Mouse (Mus musculus): ENCODE results near the gene Taok3.

The Taok3 gene

GRCm38 (mm10) chr5:117117716-117118115 is 2.2 kb upstream of the Taok3 start:
- no peak for DNase-seq (ENCODE audit: low read depth, low spot score)

- DNase-seq (ENCODE audit: low read depth, low spot score): no peak
These were observed 1.7 kb upstream of the Taok3 start for GRCm38 (mm10) chr5:117118220-117118619.

GRCm38 (mm10) chr5:117118850-117119249 is 1.1 kb upstream of the Taok3 start:
- no peak for DNase-seq (ENCODE audit: low read depth, low spot score)

- DNase-seq (ENCODE audit: low read depth, low spot score): no peak
These were observed 849 bp downstream of the Taok3 start for GRCm38 (mm10) chr5:117120489-117121466.

- DNase-seq (ENCODE audit: low read depth, low spot score): no peak
These were observed 1.7 kb downstream of the Taok3 start for GRCm38 (mm10) chr5:117121657-117122056.

- no peak for DNase-seq (ENCODE audit: low read depth, low spot score)
These were observed 3.2 kb downstream of the Taok3 start for GRCm38 (mm10) chr5:117123102-117123501.

- no peak for DNase-seq (ENCODE audit: low read depth, low spot score)
These were observed 3.9 kb downstream of the Taok3 start for GRCm38 (mm10) chr5:117123840-117124239.

- no peak for DNase-seq (ENCODE audit: low read depth, low spot score)
These were observed 5.8 kb downstream of the Taok3 start for GRCm38 (mm10) chr5:117125482-117126346.

- no peak for DNase-seq (ENCODE audit: low read depth, low spot score)
These were observed 7.1 kb downstream of the Taok3 start for GRCm38 (mm10) chr5:117127051-117127450.

GRCm38 (mm10) chr5:117130726-117131125 is 10.8 kb downstream of the Taok3 start:
- no peak for DNase-seq (ENCODE audit: low read depth, low spot score)

GRCm38 (mm10) chr5:117133446-117134065 is 13.6 kb downstream of the Taok3 start:
- DNase-seq (ENCODE audit: low read depth, low spot score): peak; percentile 86

GRCm38 (mm10) chr5:117134066-117134888 is 14.3 kb downstream of the Taok3 start:
- DNase-seq (ENCODE audit: low read depth, low spot score): peak; percentile 64

GRCm38 (mm10) chr5:117134889-117135456 is 15.0 kb downstream of the Taok3 start:
- DNase-seq (ENCODE audit: low read depth, low spot score): peak; percentile 21

- peak; percentile 63 for DNase-seq (ENCODE audit: low read depth, low spot score)
These were observed 15.9 kb downstream of the Taok3 start for GRCm38 (mm10) chr5:117135869-117136268.

GRCm38 (mm10) chr5:117136570-117136969 is 16.6 kb downstream of the Taok3 start:
- DNase-seq (ENCODE audit: low read depth, low spot score): peak; percentile 1

GRCm38 (mm10) chr5:117137011-117137410 is 17.1 kb downstream of the Taok3 start:
- DNase-seq (ENCODE audit: low read depth, low spot score): peak; percentile 1

- DNase-seq (ENCODE audit: low read depth, low spot score): no peak
These were observed 17.7 kb downstream of the Taok3 start for GRCm38 (mm10) chr5:117137594-117137993.

- DNase-seq (ENCODE audit: low read depth, low spot score): peak; percentile 71
These were observed 18.5 kb downstream of the Taok3 start for GRCm38 (mm10) chr5:117138295-117138988.

- no peak for DNase-seq (ENCODE audit: low read depth, low spot score)
These were observed 19.9 kb downstream of the Taok3 start for GRCm38 (mm10) chr5:117139822-117140221.

GRCm38 (mm10) chr5:117140374-117140773 is 20.4 kb downstream of the Taok3 start:
- no peak for DNase-seq (ENCODE audit: low read depth, low spot score)

Measured in CD4-positive helper T cell, adult 2 months (primary cell).